8 mouse cellular contexts compared by ENCODE assay signal in the genomic region with DNA sequence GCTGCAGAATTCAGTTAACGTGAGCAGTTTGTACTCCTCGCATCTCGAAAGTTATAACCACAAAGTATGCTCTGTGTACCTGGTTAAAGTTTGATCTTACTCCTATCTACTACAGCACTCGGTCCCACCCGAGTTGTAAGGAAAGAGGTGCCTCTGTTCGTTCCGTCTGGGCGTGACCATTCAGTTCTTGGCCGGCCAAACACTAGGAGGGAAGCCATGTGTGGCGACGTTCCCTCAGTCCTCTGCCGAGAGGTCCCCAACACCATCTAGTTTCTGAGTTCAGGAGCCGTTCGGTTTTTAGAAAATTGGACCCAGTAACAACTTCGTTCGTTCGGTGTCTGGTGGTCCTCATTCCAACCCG. TPM values are rescaled to one million over a fixed set of nuclear protein-coding genes. Genes with fewer than 3 reads are reported as not detected.
DNase-seq lines count a peak whose midpoint lies in the region; ATAC-seq lines count a peak whose summit lies in the region.

No protein-coding gene starts in this region.

- H3K4me1 ChIP-seq in megakaryocyte, embryonic 14.5 days: peaks cover 27% of the 10 kb centered on the region
- H3K4me1 ChIP-seq in forebrain, embryonic 10.5 days: peaks cover 21% of the 10 kb centered on the region
- peaks cover 14% of the 10 kb centered on the region for H3K4me1 ChIP-seq in limb, embryonic 12.5 days (replicated peaks)
- H3K4me1 ChIP-seq in neural tube, embryonic 15.5 days: peaks cover 18% of the 10 kb centered on the region

- no peaks in the 10 kb centered on the region for H3K27me3 ChIP-seq in megakaryocyte, embryonic 14.5 days (replicated peaks)
- no peaks in the 10 kb centered on the region for H3K27me3 ChIP-seq in forebrain, embryonic 10.5 days (ENCODE audit: poor library complexity, severe bottlenecking)
- no peaks in the 10 kb centered on the region for H3K27me3 ChIP-seq in limb, embryonic 12.5 days
- no peaks in the 10 kb centered on the region for H3K27me3 ChIP-seq in neural tube, embryonic 15.5 days (replicated peaks)

- peak overlapping the region; percentile 98 for H3K4me3 ChIP-seq in megakaryocyte, embryonic 14.5 days (replicated peaks)
- peak overlapping the region; percentile 97 for H3K4me3 ChIP-seq in forebrain, embryonic 10.5 days
- H3K4me3 ChIP-seq in limb, embryonic 12.5 days (replicated peaks): peak overlapping the region; percentile 88
- H3K4me3 ChIP-seq in neural tube, embryonic 15.5 days (replicated peaks): peak overlapping the region; percentile 98

- peaks cover 42% of the 10 kb centered on the region for H3K36me3 ChIP-seq in megakaryocyte, embryonic 14.5 days (replicated peaks; ENCODE audit: low read length)
- peaks cover 32% of the 10 kb centered on the region for H3K36me3 ChIP-seq in forebrain, embryonic 10.5 days (replicated peaks)
- peaks cover 31% of the 10 kb centered on the region for H3K36me3 ChIP-seq in limb, embryonic 12.5 days
- H3K36me3 ChIP-seq in neural tube, embryonic 15.5 days: peaks cover 23% of the 10 kb centered on the region

- H3K27ac ChIP-seq in forebrain, embryonic 10.5 days: peak overlapping the region; percentile 98
- peak overlapping the region; percentile 77; the same call in 1 of the 2 replicates for H3K27ac ChIP-seq in limb, embryonic 12.5 days
- H3K27ac ChIP-seq in neural tube, embryonic 15.5 days (replicated peaks): peak overlapping the region; percentile 96

- WGBS in forebrain, embryonic 10.5 days: 38% methylated on average over 18 of the region's 18 CpGs
- WGBS in limb, embryonic 12.5 days: 41% methylated on average over 18 of the region's 18 CpGs
- 41% methylated on average over 18 of the region's 18 CpGs for WGBS in neural tube, embryonic 15.5 days

- no peak for ATAC-seq in megakaryocyte, adult 5-6 weeks (ENCODE audit: poor library complexity, severe bottlenecking)
- ATAC-seq in limb, embryonic 12.5 days (ENCODE audit: insufficient number of reproducible peaks, insufficient read depth, low FRiP score, low TSS enrichment, low read depth): 0 out of 2 replicates have a peak, but pooled peaks have one; percentile 4
- ATAC-seq in neural tube, embryonic 15.5 days (ENCODE audit: low FRiP score): peak; percentile 40; the same call in 1 of the 2 replicates

- no peaks in the 10 kb centered on the region for H3K9me3 ChIP-seq in megakaryocyte, embryonic 14.5 days
- no peaks in the 10 kb centered on the region for H3K9me3 ChIP-seq in forebrain, embryonic 10.5 days
- no peaks in the 10 kb centered on the region for H3K9me3 ChIP-seq in limb, embryonic 12.5 days
- H3K9me3 ChIP-seq in neural tube, embryonic 15.5 days (replicated peaks): no peaks in the 10 kb centered on the region

- H3K9ac ChIP-seq in limb, embryonic 12.5 days (replicated peaks): peak overlapping the region; percentile 93
- peak overlapping the region; percentile 97 for H3K9ac ChIP-seq in neural tube, embryonic 15.5 days (replicated peaks)

- DNase-seq in forebrain, embryonic 10.5 days (ENCODE audit: extremely low spot score, low spot score): no peak
- DNase-seq in adrenal gland, postnatal 25 days: no peak
- no peak for DNase-seq in embryo, embryonic 11 days
- no peak for DNase-seq in layer of hippocampus, postnatal 14 days (ENCODE audit: low spot score in 2 of 2)

- H3K4me2 ChIP-seq in limb, embryonic 12.5 days: peak overlapping the region; percentile 60
- H3K4me2 ChIP-seq in neural tube, embryonic 15.5 days: peak overlapping the region; percentile 78

RNA-seq across cellular contexts. Expression of a gene that starts 0.7 kb away (rescaled TPM):
- 10.9 TPM in 2 replicates for polyA plus RNA-seq in megakaryocyte, embryonic 14.5 days (2012; ENCODE audit: insufficient read depth, low replicate concordance)
- 14.9 and 20.5 TPM in 2 replicates for total RNA-seq in megakaryocyte, adult 5-6 weeks (2015)
- total RNA-seq in megakaryocyte, adult 5-6 weeks (2017): 19.5 and 20.7 TPM in 2 replicates
- polyA plus RNA-seq in forebrain, embryonic 10.5 days (2016; fragmentation: Nextera tagmentation; extraction: Ambion mirVana): 30.2 and 33.4 TPM in 2 replicates
- polyA plus RNA-seq in limb, embryonic 12.5 days (2016; fragmentation: Nextera tagmentation; extraction: Ambion mirVana): 30.1 and 32.3 TPM in 2 replicates
- 19.9 and 20.9 TPM in 2 replicates for polyA plus RNA-seq in neural tube, embryonic 15.5 days (2015; fragmentation: Nextera tagmentation; extraction: Ambion mirVana)
- total RNA-seq in adrenal gland, postnatal 25 days (2021): 37.7 and 37.9 TPM in 2 replicates
- total RNA-seq in layer of hippocampus, postnatal 14 days (2021): 10 to 100 TPM; 20.8 to 22.6 TPM

RNA-seq across cellular contexts. Expression of a gene that starts 1.0 kb away (rescaled TPM):
- not detected in 2 replicates for polyA plus RNA-seq in megakaryocyte, embryonic 14.5 days (2012; ENCODE audit: insufficient read depth, low replicate concordance)
- total RNA-seq in megakaryocyte, adult 5-6 weeks (2015): not detected in 2 replicates
- 0.69 TPM in 1 of 2 replicates, not detected in the other for total RNA-seq in megakaryocyte, adult 5-6 weeks (2017)
- 0.64 and 0.69 TPM in 2 replicates for polyA plus RNA-seq in forebrain, embryonic 10.5 days (2016; fragmentation: Nextera tagmentation; extraction: Ambion mirVana)
- 0.71 and 1.1 TPM in 2 replicates for polyA plus RNA-seq in limb, embryonic 12.5 days (2016; fragmentation: Nextera tagmentation; extraction: Ambion mirVana)
- polyA plus RNA-seq in neural tube, embryonic 15.5 days (2015; fragmentation: Nextera tagmentation; extraction: Ambion mirVana): 1.3 and 1.7 TPM in 2 replicates
- 0.46 TPM in 1 of 2 replicates, not detected in the other for total RNA-seq in adrenal gland, postnatal 25 days (2021)
- total RNA-seq in layer of hippocampus, postnatal 14 days (2021): 1 to 10 TPM; 1.6 to 1.8 TPM

RNA-seq across cellular contexts. Expression of a gene that starts 28.0 kb away (rescaled TPM):
- polyA plus RNA-seq in megakaryocyte, embryonic 14.5 days (2012; ENCODE audit: insufficient read depth, low replicate concordance): not detected in 2 replicates
- total RNA-seq in megakaryocyte, adult 5-6 weeks (2015): not detected in 2 replicates
- total RNA-seq in megakaryocyte, adult 5-6 weeks (2017): not detected in 2 replicates
- 0.12 and 0.27 TPM in 2 replicates for polyA plus RNA-seq in forebrain, embryonic 10.5 days (2016; fragmentation: Nextera tagmentation; extraction: Ambion mirVana)
- polyA plus RNA-seq in limb, embryonic 12.5 days (2016; fragmentation: Nextera tagmentation; extraction: Ambion mirVana): 3.8 and 5.1 TPM in 2 replicates
- polyA plus RNA-seq in neural tube, embryonic 15.5 days (2015; fragmentation: Nextera tagmentation; extraction: Ambion mirVana): 0.60 and 1.3 TPM in 2 replicates
- total RNA-seq in adrenal gland, postnatal 25 days (2021): not detected in 2 replicates
- total RNA-seq in layer of hippocampus, postnatal 14 days (2021): 1 to 10 TPM; 3.2 to 5.7 TPM

RNA-seq across cellular contexts. Expression of a gene that starts 36.3 kb away (rescaled TPM):
- 1.1 and 8.9 TPM in 2 replicates for polyA plus RNA-seq in megakaryocyte, embryonic 14.5 days (2012; ENCODE audit: insufficient read depth, low replicate concordance)
- 101 and 124 TPM in 2 replicates for total RNA-seq in megakaryocyte, adult 5-6 weeks (2015)
- 124 and 146 TPM in 2 replicates for total RNA-seq in megakaryocyte, adult 5-6 weeks (2017)
- 93.4 and 96.5 TPM in 2 replicates for polyA plus RNA-seq in forebrain, embryonic 10.5 days (2016; fragmentation: Nextera tagmentation; extraction: Ambion mirVana)
- polyA plus RNA-seq in limb, embryonic 12.5 days (2016; fragmentation: Nextera tagmentation; extraction: Ambion mirVana): 72.4 and 72.8 TPM in 2 replicates
- polyA plus RNA-seq in neural tube, embryonic 15.5 days (2015; fragmentation: Nextera tagmentation; extraction: Ambion mirVana): 56.4 and 62.4 TPM in 2 replicates
- total RNA-seq in adrenal gland, postnatal 25 days (2021): 55.0 and 55.2 TPM in 2 replicates
- 10 to 100 TPM; 40.3 to 42.2 TPM for total RNA-seq in layer of hippocampus, postnatal 14 days (2021)
